Mouse (Mus musculus): ENCODE data around the gene Cdh12.
A peak's percentile ranks its signal among the peaks of the same experiment; 100 is the strongest.
"Not testable (repeated sequence)": the region's sequence is repeated elsewhere in the genome, so short reads cannot be mapped to it uniquely, and the experiment has no call there.

Cdh12 gene

DNA sequence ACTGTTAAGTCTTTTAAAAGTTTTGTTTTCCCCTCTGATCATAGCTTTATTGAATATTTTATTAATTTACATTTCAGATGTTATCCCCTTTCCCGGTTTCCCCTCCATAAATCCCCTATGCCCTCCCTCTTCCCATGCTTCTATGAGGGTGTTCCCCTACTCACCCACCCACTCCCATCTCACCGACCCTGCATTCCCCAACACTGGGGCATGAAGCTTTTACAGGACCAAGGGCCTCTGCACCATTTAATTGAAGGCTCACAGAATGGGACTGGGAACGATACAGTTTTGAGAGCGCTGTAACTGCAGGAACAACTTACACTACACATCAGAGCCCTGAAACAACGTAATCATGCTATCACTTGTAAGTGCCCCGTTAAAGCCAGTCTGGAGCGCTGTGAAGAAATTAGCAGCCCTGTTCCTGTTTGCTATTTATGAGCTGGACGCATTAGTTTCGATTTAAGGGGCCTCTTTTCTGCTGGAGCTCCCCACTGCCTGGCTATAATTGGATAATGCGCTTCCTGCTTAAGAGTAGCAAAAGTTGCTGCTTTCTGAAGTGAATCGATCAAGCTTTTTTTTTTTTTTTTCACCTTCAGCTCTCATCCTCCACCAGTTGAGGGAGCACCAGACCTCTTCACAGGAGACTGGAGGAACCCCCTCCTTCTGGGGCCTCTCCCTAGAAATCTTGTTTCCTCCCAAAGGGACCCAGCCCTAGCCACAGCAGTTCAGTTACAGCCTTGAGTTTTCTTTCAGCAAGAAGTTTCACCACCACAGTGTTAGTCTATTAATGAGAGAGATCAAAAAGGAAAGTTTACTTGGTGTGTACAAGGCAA is 660.2 kb downstream of the Cdh12 start:
- DNase-seq (ENCODE audit: low spot score) = no peak

DNA sequence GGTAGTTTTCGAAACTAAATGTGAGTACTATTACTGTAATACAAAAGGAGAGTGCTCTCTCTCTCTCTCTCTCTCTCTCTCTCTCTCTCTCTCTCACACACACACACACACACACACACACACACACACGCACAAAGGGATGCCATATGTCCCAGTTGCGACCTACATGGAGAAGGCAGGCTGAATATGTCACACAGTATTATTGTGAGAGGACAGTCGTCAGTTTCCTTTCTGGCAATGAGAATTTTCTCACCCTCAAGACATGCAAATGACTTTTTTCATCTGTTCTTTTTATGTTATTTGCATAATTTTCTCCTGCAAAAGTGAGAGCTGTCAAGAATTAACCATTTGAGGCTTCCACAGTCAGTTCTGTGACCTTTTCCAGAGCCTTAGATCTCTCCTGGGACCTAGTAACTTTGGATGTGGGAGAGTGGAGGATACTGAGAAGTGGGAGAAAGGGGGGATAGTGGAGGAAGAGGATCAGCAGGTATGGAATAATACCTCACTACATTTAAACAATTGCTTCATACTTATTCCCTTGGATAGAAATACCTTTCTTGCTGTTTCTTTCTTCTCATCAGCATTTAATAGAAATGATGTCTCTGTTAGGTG is 660.9 kb downstream of the Cdh12 start:
- no peak for DNase-seq (ENCODE audit: low spot score)

DNA sequence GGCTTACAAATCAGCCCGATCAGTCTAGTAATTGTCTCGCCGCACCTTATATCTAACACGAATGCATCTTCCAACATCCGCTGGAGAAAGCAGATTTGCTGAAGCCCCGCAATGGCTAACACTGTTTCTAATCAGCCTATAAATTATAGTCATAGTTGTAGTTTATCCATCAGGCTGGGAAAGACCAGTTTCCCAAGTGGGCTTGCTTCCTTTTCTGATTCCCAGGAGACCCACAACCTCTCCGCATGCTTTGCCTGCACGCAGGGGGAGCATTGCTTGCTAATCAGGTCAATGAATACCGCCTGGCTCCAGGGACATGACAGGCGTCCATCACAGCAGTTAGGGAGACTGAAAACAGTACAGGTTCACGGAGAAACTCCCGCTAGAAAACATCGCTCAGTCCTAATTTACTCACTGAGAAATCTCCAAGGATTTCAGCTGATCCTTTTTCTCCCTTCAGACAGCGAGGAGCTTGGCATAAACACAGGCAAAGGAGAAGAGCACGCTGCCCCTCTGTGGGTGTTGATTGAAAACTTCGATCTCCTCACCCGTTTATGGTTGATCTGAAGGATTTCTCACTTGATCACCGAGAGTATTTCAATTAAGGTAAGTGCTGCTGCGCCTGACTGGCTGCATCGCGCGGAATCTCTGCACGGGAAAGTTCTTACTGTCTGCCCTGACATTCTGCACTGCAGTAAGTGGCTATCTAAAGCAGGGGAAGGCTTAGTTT is 662.0 kb downstream of the Cdh12 start:
- DNase-seq (ENCODE audit: low spot score) = no peak

DNA sequence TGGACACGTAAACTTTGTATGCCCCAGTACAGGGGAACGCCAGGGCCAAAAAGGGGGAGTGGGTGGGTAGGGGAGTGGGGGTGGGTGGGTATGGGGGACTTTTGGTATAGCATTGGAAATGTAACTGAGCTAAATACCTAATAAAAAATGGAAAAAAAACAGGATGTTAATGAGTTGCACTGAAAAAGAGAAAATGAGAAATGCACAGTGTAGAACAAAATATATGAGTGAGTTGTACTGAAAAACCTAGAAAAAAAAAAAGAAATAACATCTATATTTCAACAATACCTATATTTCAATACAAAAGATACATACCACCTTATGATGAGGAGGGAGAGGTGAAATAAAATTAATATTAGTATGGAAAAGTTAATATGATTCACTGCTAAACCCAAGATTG is 665.7 kb downstream of the Cdh12 start:
- peak; percentile 32 for DNase-seq (ENCODE audit: low spot score)

DNA sequence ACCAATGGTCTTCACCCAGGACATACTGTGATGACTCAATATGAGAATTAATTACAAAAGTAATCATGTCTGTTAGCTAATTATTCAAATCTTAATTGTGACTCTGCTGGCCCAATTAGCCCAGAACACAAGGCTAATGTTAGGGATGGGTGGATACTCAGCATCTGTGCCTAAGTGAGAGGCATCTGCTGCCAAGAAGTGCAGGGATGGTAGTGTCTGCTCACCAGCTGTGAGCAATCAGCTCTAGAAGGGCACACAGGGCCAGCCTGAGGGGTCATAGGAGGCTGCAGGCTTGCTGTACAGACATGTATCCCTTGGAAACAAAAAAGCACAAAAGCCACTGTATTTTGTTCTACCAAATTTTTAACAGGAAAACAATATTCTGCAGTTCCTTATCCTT is 681.6 kb downstream of the Cdh12 start:
- DNase-seq (ENCODE audit: low spot score) = no peak

DNA sequence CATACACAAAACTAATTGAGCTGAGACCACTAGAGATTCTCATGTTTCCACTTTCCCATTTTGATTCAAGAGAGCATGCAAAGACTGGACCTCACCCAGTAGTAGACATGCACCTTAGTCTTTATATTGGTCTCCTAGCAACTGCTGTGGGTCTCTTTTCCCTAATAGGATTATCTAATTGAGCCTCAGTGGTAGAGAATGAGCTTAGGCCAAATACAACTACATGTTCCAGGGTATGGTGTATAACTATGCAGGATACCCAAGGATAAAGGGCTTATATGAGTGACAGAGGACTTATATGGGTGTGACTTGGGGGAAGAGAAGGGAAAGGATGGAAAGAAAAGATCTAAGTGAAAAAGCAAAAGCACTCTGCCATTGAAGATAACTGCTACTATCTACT is 683.9 kb downstream of the Cdh12 start:
- DNase-seq (ENCODE audit: low spot score) = no peak

DNA sequence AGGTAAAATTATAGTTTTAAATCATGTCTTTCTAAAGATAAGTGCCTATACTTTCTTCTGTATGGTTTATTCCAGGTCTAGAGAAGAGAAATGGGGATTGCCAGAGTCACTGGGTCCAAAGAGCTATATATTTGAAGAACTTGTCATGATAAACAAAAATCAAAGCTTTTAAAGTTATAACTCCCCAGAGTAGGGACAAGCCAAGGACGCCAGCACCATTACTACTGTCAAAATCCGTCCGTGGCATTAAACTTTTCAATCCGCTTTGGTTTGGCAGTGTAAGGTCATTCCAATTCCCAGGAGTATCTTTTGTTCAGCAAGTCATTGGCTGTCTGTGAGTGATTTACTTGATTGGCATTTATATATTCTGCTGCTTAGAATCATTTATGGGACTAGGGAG is 697.8 kb downstream of the Cdh12 start:
- no peak for DNase-seq (ENCODE audit: low spot score)

DNA sequence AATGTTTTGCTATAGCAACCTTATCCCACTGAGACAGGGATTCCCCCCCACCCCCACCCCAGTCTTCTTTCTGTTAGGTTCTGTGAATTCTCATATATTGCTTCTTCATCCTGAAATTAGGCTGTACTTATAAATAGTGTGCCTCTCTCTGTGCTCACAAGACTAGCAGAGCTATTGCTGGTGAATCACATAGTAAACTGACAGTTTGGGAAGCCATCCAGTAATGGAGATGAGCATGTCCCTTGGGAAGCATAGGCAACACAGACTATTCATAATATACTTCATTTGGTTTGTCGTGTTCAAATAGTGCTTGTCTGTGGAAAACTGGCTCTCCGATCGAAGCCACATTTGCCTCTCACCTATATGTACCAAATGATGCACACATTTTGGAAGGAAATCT is 704.5 kb downstream of the Cdh12 start:
- no peak for DNase-seq (ENCODE audit: low spot score)

DNA sequence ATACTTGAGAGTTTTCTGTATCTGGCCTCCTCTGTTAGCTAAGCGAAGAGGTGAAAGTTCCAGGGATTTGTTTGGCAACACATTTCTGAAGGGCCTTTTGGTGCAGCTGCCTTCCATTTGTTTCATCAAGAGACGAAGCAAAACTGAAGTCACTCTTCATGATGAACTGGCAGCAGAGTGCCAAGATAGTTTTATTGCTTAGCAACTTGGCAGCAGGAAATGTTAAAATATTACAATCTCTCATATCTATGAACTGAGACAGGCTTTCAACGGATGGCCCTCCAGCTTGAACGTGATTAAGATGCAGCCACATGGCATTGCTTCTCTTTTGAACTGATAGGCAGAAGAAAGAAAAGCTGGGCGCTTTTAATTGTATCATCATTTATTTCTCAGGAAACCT is 730.7 kb downstream of the Cdh12 start:
- no peak for DNase-seq (ENCODE audit: low spot score)

DNA sequence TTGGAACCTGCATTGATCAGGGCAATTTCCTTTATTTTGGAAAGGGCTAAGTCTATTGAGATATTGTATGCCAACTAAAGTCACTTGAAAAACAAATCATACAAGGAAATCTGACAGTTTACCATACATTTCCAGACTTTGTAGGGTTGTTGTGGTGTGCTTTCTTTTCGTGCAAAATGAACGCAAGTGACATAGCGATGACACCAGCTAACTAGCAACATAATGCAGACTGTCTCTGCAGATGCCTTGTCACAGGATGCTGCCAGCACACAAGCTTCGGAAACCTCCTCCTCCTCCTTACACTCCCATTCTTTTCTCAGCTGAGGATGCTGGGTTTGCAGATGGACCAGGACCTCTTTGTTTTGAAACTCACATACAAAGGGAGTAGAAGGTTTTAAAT is 731.1 kb downstream of the Cdh12 start:
- DNase-seq (ENCODE audit: low spot score) = no peak

DNA sequence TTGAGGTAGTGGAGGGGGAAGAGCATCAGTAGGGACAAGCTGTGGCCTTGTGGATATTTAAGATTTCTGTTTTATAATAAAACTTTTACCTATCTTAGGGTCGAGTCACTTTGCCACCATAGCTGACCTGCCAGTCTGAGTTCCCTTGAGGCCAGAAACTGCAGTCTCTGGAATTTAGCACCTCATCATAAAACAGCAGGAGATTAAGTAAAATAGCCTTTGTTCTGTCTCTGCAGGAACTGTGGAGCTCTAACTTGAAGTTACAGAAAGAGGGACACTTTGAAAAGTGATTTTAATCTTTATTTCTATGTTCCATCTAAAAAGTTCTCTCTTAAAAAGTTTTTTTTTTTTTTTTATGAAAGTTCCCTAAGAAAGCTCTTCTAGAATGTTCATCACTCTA is 736.7 kb downstream of the Cdh12 start:
- no peak for DNase-seq (ENCODE audit: low spot score)

DNA sequence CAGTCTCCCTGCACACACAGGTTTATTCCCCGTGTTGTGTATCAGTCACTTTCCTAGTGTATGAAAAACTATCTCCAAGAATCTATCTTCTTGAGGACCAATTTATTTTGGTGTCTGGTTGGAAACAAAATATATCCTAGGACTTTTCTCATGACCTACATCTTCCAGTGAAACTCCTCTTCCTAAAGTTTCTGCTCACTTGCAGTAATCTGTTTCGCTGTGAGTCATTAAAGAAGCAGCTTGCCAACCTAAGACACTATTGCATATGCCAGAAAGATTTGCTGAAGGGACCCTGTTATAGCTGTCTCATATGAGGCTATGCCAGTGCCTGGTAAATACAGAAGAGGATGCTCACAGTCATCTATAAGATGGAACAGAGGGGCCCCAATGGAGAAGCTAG is 761.0 kb downstream of the Cdh12 start:
- DNase-seq (ENCODE audit: low spot score) = not testable (repeated sequence)

DNA sequence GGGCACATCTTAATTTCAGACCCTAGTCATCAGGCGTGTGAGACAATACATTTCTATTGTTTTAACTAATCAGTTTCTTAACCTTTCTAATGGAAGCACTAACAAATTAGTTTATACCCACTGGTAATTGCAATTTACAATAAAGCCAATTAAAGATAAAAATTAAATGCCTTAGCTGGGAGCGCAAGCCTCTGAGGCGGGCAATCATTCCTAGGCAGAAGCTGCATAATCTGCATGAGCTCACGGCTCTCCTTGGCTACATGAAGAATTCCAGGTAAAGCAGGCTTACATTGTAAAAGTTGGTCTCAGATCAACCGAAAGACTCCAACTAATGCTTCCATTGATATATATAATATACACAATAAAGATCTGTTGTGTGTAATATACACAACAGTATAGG is 773.9 kb downstream of the Cdh12 start:
- DNase-seq (ENCODE audit: low spot score) = no peak

DNA sequence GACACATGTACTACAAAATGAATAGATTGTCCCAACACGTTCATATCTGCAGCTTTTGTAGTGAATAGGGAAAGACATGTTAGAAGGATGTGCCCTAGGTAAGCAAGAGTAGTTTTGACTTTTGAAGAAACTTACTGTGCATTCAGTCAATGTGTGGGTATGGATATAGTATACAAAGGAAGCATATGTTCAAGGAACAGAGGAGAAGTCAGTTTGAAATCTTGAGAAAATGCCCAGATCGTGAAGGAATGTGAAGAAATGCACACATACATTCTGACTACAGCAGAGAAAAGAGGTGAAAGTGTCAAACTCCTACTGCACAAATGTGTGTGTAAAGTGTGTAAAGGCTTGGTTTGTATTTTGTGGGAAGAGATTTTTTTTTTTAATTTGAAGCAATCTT is 812.3 kb downstream of the Cdh12 start:
- no peak for DNase-seq (ENCODE audit: low spot score)

DNA sequence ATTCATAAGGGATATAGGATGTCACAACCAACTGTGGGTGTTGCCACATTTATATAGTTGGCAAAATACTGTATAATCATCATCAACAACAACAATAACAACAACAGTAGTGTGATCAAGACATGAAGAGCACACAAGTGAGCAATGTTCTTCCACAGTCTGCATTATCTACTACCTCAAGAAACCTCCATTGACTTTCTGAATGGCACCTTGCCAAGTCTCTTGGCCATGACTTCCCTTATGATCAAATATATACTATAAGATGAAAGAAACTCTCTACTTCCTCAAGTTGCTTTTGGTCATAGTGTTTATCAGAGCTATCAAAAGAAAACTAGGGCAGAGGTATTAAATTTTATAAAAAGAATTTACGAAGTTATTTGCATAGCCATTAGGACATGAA is 820.8 kb downstream of the Cdh12 start:
- no peak for DNase-seq (ENCODE audit: low spot score)

DNA sequence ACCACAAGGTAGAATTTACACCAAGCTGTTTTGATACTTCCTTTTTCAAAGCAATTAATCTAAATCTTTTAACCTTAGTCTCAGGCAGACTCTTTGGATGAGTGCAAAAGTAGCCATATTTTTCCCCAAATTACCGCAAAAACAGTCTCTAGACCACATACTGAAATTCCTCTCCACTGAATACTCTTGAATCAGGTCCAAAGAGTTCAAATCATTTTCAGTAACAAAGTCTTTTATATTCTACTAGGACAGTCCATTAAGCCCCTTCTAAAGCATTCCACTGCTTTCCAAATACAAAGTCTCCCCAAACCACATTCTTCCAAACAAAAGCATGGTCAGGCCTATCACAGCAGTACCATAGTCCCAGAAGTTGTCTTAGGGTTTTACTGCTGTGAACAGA is 848.0 kb downstream of the Cdh12 start:
- DNase-seq (ENCODE audit: low spot score) = no peak

DNA sequence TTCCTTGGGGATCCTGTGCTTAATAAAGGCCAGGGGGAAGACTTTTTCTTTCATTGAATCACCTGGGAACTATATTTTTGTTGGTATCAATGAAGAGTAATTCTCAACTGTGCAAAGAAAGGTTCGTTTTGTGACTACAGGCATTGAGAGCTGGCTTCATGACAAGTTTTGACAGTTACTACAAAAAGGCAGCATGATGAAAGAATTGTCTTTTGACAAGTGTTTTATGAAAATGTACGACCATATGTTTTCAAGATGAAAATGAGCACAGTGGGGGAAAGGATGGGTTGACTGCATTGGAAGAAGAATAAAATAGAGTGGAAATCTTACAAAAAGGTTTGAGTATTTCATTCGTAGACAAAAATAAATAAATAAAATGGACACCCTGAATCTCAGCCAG is 866.4 kb downstream of the Cdh12 start:
- DNase-seq (ENCODE audit: low spot score) = no peak

DNA sequence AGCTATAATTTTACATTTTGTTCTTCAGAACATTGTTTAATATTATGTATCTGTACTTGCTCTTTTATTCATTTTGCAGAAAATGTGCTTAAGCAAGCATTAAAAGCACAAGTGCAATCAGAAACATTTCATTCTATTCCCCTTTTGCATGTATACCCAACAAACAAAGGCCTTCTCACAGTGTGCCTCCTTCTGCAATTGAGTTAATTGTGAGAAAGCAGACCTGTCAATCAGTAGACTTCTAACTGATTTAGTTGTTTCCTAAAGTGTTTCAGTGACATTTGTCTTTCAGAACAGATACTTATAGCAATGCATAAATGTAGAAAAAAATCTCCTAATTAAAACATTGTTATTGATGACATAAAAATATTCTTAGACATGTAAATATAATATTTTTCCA is 894.8 kb downstream of the Cdh12 start:
- DNase-seq (ENCODE audit: low spot score) = no peak

DNA sequence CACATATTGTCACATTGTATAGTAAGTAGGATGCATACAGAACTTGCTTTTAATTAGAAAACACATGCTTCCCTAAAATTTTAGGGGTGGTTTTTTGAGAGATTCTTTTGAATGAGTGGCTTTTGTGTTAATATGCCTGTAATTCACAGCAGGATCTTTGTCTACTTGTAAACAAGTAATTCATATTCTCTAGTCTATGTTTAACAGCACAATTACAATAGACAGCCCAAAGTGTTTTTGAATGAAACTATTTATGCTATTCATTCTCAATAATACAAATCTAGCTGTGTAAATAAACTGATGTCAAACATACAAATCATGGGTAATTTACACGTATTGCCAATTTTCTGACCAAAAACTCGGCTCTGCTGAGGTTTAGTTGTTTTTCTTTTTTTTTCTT is 895.3 kb downstream of the Cdh12 start:
- no peak for DNase-seq (ENCODE audit: low spot score)

DNA sequence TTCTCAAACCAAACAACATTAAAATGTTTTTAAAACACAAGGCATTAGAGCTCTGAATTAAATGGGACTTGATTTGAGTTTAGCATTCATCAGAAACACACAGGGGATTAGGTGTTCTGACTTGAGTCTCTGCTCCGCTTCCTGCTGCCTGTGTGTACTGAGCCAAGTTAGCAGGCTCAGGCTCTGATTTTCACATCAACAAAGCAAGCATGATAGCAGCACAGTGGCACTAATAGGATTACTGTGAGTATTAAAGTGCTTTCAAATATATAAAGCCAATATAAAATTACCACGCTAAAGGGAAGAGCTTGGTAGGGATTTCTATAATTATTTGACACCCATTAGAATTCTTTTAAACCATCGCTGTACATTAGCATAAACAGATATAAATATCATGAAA is 895.7 kb downstream of the Cdh12 start:
- no peak for DNase-seq (ENCODE audit: low spot score)

DNA sequence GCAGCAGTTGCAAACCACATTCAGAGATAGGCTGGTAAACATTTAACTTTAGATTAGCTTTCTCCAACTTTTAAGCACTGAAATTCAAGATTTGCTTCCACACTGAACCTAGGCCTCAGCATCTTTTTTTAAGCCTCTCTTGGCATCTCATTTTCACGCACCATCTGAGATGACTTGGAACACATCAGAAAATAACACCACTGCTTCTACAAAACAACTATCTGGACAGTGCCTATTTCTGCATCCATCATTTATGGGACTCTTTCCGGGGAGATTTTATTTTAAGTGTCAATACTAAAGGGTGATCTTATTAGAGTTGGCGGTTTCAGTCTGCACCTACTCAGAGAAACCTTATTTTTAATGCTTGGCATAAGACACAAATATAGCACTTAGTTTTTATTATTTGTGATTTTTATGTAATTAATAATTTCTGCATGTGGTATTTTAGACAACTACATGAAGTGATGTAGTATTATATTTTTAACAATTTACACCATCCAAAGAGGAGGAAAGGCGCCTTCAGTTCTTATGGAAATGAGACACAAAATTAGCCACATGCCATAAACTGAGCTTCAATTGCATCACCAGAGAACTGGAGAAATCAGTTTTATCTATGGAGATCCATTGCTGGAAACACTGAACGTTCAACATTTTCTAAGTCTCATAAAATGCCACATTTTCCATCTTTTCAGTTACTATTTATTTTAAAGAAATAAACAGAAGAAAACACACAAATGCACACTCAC is 906.5 kb downstream of the Cdh12 start:
- DNase-seq (ENCODE audit: low spot score) = no peak

DNA sequence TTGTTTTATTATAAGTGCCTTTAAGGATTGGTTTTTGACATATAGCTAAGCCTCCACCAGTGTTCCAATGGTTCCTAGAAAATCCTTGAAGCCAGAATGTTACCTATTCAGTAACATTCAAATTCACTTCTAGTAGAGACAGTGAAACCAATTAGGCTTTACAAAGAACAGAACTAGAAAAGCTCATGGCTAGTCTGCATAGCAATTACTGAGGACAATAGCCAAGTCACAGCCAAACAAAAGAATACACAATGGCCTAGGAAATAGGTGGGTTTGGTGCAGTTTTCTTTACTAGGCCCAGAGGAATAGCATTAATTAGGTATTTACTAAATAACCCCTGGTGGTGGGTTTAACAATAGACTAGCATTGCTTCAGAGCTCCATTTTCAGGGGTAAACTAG is 917.3 kb downstream of the Cdh12 start:
- no peak for DNase-seq (ENCODE audit: low spot score)

DNA sequence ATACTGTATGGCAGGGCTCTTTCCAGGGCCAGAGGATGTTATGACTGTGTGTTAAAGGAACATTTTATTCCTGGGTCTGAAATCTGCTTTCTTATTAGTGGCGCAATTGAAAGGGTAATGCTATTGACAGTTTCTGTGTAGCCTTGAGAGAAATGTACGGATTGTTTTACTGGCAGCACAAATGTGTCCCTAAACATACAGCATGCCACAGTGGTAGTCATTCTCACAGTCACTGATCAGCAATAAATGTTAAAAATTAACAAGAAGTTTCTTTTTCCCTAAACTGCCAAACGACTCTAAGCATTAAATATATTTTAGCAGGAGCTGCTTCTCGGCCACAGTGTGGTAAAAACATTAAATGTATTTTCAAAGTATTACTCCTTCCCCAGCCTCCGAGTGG is 926.4 kb downstream of the Cdh12 start:
- no peak for DNase-seq (ENCODE audit: low spot score)

Data from MN1 (cell line).